Mouse (Mus musculus) E14TG2a.4 (cell line): ENCODE data around the gene Ccdc73.
"Not testable (repeated sequence)": the region's sequence is repeated elsewhere in the genome, so short reads cannot be mapped to it uniquely, and the experiment has no call there.

ENCODE experiments used
- H3K27me3 ChIP-seq: 2 replicates; pipeline ENCODE4 v1.6.1; 2014; ENCODE audit warnings: low read length, control low read depth; ENCODE audit not compliant: insufficient read depth
- H3K36me3 ChIP-seq: 2 replicates; pipeline ENCODE4 v1.6.1; 2014; ENCODE audit warnings: low read length, control low read depth; ENCODE audit not compliant: insufficient read depth
- H3K4me1 ChIP-seq: replicated peaks from 2 replicates; pipeline ENCODE4 v1.6.1; 2014; ENCODE audit warnings: low read depth, low read length, control low read depth
- H3K4me3 ChIP-seq: replicated peaks from 2 replicates; pipeline ENCODE4 v1.5.1; 2014; ENCODE audit warnings: mild to moderate bottlenecking, low read length
- H3K9me3 ChIP-seq: 2 replicates; pipeline ENCODE4 v1.6.1; 2014; ENCODE audit warnings: low read length, control low read depth
- CTCF ChIP-seq: conservative IDR thresholded peaks from 2 replicates; pipeline ENCODE4 v1.5.1; 2014; ENCODE audit warnings: low read length
- NANOG ChIP-seq: IDR thresholded peaks from 2 replicates; pipeline ENCODE4 v1.6.1; 2014; ENCODE audit warnings: borderline replicate concordance, low read length, mixed read lengths
- POU5F1 ChIP-seq: IDR thresholded peaks from 2 replicates; pipeline ENCODE4 v1.6.1; 2014; ENCODE audit warnings: low read length, borderline replicate concordance

Gene Ccdc73

DNA sequence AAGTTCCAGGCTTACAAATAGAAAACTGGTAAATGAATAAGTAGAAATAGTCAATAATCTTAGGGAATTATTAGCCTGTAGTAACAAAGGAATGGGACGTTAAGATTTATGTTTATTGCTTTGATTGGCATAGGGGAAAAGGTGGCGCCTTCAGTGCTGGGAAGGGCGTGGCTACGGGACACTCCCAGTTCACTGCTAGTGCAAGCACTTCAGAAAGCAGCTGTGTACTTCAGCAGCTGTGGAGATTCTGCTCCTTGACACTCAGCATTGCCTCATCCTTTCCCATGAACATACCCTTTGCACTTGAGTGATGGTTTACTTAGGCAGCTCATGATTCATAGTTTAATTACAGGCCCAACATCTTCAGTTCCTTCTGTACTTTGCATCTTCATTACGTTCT lies 8.5 kb upstream of the Ccdc73 start:
- peaks cover 62% of the 10 kb centered on the region for H3K4me1 ChIP-seq
- no peak for TF ChIP-seq NANOG
- TF ChIP-seq CTCF: no peak
- no peak for TF ChIP-seq POU5F1
- no peaks in the 10 kb centered on the region for H3K36me3 ChIP-seq
- H3K27me3 ChIP-seq: no peaks in the 10 kb centered on the region
- H3K4me3 ChIP-seq: no peak overlapping the region
- no peaks in the 10 kb centered on the region for H3K9me3 ChIP-seq

DNA sequence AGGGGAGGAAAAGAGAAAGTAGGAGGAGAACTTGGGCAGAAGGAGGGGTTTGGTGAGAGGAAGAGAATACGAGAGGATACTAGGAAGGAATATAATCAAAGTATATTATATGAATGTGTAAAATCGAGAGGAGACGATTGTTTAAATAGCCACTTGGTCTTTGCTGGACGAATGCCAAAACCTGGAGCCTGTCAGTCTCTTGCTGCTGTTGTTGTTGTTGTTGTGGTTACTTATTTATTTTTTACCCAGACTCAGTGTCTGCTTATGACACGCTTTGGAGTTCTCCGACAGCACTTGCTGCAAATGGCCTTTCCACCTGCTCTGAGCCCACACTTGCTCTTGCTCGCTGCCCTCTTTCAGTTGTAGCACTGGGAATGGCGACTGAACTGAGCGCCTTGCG lies 7.2 kb upstream of the Ccdc73 start:
- TF ChIP-seq CTCF (no peak), POU5F1 (no peak), NANOG (no peak)
- Histone ChIP-seq H3K4me3 (no peak overlapping the region), H3K27me3 (no peaks in the 10 kb centered on the region)

DNA sequence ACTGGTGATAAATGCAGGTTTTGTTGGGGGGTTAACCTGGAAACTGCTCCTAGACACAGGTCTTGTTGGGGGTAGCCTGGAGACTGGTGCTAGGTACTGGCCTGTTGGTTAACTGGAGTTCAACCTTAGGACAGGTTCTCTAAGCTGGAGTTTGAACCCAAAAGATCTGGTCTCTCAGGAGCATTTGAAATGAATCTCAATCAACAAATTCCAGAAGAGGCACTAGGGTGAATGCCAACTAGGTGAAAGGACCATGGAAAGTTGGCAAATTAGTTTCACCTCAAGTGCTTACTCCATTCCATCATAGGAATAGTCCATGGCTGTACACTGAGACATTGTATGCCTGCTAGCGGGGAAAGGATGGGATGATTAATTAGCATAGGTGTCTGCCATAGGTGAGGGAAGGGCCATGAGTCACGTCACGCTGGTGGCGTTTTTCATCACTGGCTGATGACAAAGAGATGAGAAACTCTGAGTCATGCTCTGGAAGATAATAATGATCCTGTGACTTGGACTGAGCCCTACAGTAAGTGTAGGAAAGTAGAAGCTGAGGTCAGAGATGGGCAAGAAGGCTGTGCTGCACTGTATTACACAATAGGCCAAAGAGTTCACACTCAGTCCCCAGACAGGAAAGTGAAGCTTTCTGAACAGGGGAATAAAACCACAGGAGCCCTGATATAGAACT lies 3.3 kb upstream of the Ccdc73 start:
- no peaks in the 10 kb centered on the region for H3K9me3 ChIP-seq
- H3K27me3 ChIP-seq: no peaks in the 10 kb centered on the region
- TF ChIP-seq POU5F1 (no peak), CTCF (no peak), NANOG (no peak)
- H3K4me3 ChIP-seq: no peak overlapping the region
- no peaks in the 10 kb centered on the region for H3K36me3 ChIP-seq
- peaks cover 14% of the 10 kb centered on the region for H3K4me1 ChIP-seq

More for the DNA sequence above, 7.2 kb upstream of the Ccdc73 start:
- peaks cover 49% of the 10 kb centered on the region for H3K4me1 ChIP-seq
- H3K9me3 ChIP-seq: no peaks in the 10 kb centered on the region
- H3K36me3 ChIP-seq: no peaks in the 10 kb centered on the region

DNA sequence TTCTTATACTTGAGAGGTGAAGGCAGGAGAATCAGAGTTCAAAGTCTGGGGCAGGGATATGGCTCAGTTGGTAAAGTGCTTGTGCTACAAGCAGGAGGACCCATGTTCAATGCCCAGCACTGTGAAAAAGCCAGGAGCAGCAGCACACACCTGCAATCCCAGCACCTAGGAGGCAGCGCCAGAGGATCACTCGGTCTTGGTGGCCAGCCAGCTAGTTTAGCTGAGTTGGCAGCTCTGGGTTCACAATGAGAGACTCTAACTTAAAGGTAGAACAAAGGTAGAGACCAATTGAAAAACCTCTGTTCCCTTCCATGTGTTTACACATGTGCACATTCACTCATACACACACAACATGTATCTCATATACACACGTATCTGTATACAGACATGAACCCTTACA lies 1.5 kb downstream of the Ccdc73 start:
- H3K27me3 ChIP-seq: no peaks in the 10 kb centered on the region
- H3K4me1 ChIP-seq: no peaks in the 10 kb centered on the region
- no peak for TF ChIP-seq NANOG
- no peak for TF ChIP-seq CTCF
- TF ChIP-seq POU5F1: no peak
- H3K4me3 ChIP-seq: no peak overlapping the region
- no peaks in the 10 kb centered on the region for H3K36me3 ChIP-seq
- H3K9me3 ChIP-seq: no peaks in the 10 kb centered on the region

DNA sequence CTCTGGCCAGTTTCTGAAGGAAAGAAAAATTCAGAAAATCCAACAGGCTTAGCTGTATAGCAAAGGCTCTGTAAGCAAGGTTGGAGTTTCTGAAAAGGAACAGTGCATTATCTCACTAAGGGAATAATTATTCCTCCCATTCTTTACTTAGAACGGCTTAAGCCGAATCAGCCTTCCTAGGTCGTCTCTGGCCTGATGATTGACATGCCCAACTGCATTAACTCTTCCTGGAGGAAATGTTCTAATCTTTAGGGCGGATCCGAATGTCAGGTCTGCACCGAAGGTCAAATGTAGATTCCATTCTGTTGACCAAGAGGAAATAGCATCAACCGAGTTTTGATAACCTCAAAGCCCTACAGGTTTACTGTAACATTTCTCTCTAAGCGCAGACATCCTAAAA lies 11.2 kb downstream of the Ccdc73 start:
- H3K36me3 ChIP-seq: no peaks in the 10 kb centered on the region
- H3K27me3 ChIP-seq: 0 out of 2 replicates have a peak, but pooled peaks cover 2% of the 10 kb centered on the region
- H3K9me3 ChIP-seq: no peaks in the 10 kb centered on the region
- no peak overlapping the region for H3K4me3 ChIP-seq
- TF ChIP-seq NANOG (no peak), POU5F1 (no peak), CTCF (no peak)
- peaks cover 5% of the 10 kb centered on the region; the same call in 1 of the 2 replicates for H3K4me1 ChIP-seq

DNA sequence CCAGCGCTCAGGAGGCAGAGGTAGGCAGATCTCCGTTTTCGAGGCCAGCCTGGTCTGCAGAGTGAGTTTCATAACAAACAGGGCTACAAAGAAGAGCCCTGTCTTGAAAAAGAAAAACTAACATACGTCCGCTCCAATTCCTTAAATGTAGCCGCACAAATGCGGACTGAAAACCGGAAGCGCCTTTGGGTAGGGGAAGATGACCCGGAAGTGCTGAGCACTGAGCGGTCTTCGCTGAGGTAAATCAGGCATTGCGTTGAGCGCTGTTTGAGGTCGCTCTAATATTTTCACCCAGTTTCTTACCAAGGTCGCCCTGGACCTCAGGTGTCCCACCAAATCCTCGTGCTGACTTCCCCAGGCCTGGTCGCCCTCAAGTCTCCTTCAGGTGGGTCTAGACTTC lies 18.5 kb downstream of the Ccdc73 start:
- peaks cover 4% of the 10 kb centered on the region for H3K9me3 ChIP-seq
- TF ChIP-seq NANOG: no peak
- TF ChIP-seq CTCF: no peak
- no peak for TF ChIP-seq POU5F1
- H3K36me3 ChIP-seq: no peaks in the 10 kb centered on the region
- no peaks in the 10 kb centered on the region for H3K27me3 ChIP-seq
- peak overlapping the region; percentile 74 for H3K4me3 ChIP-seq
- H3K4me1 ChIP-seq: peaks cover 7% of the 10 kb centered on the region; the same call in 1 of the 2 replicates

DNA sequence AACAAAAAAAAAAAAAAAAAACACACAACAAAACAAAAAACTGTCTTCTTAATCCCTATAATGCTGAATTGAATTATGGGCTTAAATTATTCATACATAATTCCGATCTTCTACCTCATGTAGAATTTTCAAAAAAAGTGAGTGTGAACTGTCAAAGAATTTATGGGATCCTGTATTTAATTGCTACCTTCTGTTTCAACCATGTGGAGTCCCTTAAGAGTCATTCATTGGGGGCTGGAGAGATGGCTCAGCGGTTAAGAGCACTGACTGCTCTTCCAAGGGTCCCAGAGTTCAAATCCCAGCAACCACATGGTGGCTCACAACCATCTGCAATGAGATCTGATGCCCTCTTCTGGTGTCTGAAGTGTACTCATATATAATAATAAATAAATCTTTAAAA lies 19.7 kb downstream of the Ccdc73 start:
- H3K27me3 ChIP-seq, H3K9me3 ChIP-seq, H3K4me1 ChIP-seq, H3K4me3 ChIP-seq, H3K36me3 ChIP-seq: not testable (repeated sequence)

DNA sequence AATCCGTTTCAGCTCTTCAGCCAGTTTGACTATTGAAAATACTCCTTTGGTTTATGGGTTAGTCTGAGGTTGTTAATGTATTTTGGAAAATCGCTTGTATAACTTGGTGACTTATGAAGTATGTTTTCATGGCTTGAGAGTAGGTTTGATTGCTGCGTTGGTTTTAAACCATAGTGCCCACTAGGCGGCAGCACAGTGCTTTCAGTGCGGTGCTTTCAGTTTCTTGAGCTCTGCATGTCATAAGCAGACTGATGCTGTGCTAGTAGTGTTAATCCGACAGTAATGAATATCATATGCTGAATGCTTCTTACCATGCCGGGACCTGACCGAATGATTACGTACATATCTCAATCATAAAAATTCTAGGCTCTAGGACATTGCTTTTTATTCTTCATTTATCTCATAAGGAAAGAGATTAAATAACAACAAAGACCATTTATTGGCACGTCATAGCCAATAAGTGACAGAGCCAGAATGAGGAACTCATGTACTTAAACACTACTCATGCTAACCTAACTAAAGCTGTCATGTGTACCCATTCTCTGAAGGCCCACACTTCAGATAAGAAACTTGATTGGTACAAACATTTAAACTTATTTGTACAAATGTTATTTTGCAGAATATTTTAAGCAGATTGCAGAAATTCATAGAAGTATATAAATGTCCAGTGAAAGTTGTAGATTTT lies 20.4 kb downstream of the Ccdc73 start:
- H3K27me3 ChIP-seq: no peaks in the 10 kb centered on the region
- TF ChIP-seq CTCF (peak; percentile 92), NANOG (no peak)

DNA sequence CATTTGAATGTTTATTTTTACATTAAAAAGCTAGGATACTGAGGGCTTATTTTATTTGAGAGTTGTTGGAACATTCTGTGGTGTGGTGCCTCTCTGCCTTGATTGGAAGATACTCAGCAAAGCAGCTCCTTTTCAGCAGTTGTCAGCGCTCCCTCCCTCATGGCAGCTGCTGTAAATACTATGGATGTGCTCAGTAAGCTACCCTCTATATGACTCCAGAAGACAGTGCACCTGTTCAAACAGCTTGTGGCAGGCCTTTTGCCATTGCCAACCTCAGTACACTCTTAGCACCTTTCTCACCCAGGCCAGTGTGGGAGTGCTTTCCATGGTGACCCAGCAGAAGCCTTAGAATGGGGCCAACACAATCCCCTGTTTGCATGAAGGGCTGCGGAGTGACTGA lies 32.4 kb downstream of the Ccdc73 start:
- Histone ChIP-seq H3K27me3 (no peaks in the 10 kb centered on the region), H3K9me3 (no peaks in the 10 kb centered on the region), H3K4me3 (no peak overlapping the region), H3K4me1 (no peaks in the 10 kb centered on the region), H3K36me3 (no peaks in the 10 kb centered on the region)
- TF ChIP-seq NANOG (no peak), POU5F1 (no peak), CTCF (no peak)

More for the DNA sequence above, 20.4 kb downstream of the Ccdc73 start:
- Histone ChIP-seq H3K36me3 (no peaks in the 10 kb centered on the region), H3K9me3 (peaks cover 4% of the 10 kb centered on the region), H3K4me3 (no peak overlapping the region), H3K4me1 (peaks cover 7% of the 10 kb centered on the region; the same call in 1 of the 2 replicates)
